Mouse (Mus musculus): ENCODE measurements around the gene Cenps.

The Cenps gene

DNA sequence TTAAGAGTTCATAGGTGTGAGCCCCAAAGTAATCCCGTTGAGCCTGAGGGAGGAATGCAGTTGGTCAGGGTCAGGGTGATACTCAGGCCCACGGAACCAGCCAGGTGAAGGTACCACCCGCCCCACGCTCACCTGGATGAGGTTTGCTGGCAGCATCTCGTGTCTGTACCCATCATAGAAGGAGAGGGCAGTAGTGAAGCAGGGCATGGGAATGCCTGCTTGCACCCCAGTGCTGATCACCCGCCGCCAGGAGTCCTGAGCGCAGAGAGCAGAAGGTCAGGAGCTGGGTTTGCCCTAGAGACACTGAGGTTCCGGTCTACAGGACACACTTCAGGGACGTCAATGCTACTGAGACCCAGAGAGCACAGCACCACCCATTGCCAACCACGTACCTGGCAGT lies 13.3 kb upstream of the Cenps start:
- Histone ChIP-seq H3K4me3 (replicated peaks; ENCODE audit: low read length) (no peak overlapping the region), H3K27me3 (ENCODE audit: insufficient read depth, low read length) (no peaks in the 10 kb centered on the region), H3K9me3 (ENCODE audit: low read length) (peaks cover 6% of the 10 kb centered on the region; the same call in 1 of the 2 replicates), H3K36me3 (ENCODE audit: insufficient read depth, low read length) (peaks cover 69% of the 10 kb centered on the region), H3K4me1 (replicated peaks; ENCODE audit: low read depth, low read length) (peaks cover 55% of the 10 kb centered on the region)
- TF ChIP-seq CTCF (conservative IDR thresholded peaks at IDR 0.05; ENCODE audit: low read length), result no peak
- TF ChIP-seq POU5F1 (IDR thresholded peaks at IDR 0.05; ENCODE audit: borderline replicate concordance, low read length), result no peak
- no peak for TF ChIP-seq NANOG (IDR thresholded peaks at IDR 0.05; ENCODE audit: borderline replicate concordance, low read length)

DNA sequence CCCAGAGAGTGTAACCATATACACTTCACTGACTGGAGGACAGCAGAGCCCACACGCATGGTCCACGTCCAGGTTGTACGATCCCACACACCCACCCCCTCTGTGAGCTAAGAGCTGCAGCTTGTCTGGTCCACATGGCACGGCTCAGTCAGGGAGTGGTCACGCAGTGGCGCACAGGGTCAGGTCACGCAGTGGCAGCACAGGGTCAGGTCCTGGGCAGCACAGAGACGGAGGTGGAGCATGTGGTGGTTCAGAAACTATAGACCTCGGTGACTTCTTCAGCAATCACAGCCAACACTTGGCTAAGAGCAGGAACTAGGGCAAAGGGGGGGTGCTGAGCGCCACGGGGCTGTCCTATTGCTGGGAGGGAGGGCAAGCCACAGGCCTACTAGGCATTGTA lies 12.8 kb upstream of the Cenps start:
- Histone ChIP-seq H3K27me3 (ENCODE audit: insufficient read depth, low read length) (no peaks in the 10 kb centered on the region), H3K9me3 (ENCODE audit: low read length) (peaks cover 6% of the 10 kb centered on the region; the same call in 1 of the 2 replicates), H3K4me1 (replicated peaks; ENCODE audit: low read depth, low read length) (peaks cover 51% of the 10 kb centered on the region), H3K4me3 (replicated peaks; ENCODE audit: low read length) (no peak overlapping the region), H3K36me3 (ENCODE audit: insufficient read depth, low read length) (peaks cover 64% of the 10 kb centered on the region)
- TF ChIP-seq POU5F1 (IDR thresholded peaks at IDR 0.05; ENCODE audit: borderline replicate concordance, low read length), result no peak
- no peak for TF ChIP-seq CTCF (conservative IDR thresholded peaks at IDR 0.05; ENCODE audit: low read length)
- no peak for TF ChIP-seq NANOG (IDR thresholded peaks at IDR 0.05; ENCODE audit: borderline replicate concordance, low read length)

DNA sequence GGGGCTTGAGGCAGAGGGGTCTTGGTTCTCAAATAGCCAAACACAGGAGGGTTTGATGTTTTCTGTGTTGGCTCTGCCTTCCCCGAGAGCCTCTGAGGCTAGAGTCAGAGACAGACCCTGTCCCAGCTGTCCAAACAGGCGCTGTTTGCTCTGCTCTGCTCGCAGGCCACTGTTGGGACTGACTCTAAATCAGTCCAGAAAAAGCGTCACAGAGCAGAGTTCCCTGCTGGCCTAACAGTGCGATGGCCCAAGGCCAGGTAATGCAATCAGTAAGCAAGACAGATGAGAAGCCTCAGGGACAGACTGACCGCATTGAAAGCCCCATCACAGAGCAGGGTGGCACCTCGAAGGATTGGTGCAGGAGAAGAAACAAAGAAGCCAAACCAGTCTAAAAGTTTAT lies 12.2 kb upstream of the Cenps start:
- Histone ChIP-seq H3K9me3 (ENCODE audit: low read length) (peaks cover 6% of the 10 kb centered on the region; the same call in 1 of the 2 replicates), H3K36me3 (ENCODE audit: insufficient read depth, low read length) (peaks cover 58% of the 10 kb centered on the region), H3K4me1 (replicated peaks; ENCODE audit: low read depth, low read length) (peaks cover 51% of the 10 kb centered on the region), H3K27me3 (ENCODE audit: insufficient read depth, low read length) (no peaks in the 10 kb centered on the region; the same call in 1 of the 2 replicates), H3K4me3 (replicated peaks; ENCODE audit: low read length) (no peak overlapping the region)
- TF ChIP-seq POU5F1 (IDR thresholded peaks at IDR 0.05; ENCODE audit: borderline replicate concordance, low read length) (no peak), CTCF (conservative IDR thresholded peaks at IDR 0.05; ENCODE audit: low read length) (no peak), NANOG (IDR thresholded peaks at IDR 0.05; ENCODE audit: borderline replicate concordance, low read length) (no peak)

DNA sequence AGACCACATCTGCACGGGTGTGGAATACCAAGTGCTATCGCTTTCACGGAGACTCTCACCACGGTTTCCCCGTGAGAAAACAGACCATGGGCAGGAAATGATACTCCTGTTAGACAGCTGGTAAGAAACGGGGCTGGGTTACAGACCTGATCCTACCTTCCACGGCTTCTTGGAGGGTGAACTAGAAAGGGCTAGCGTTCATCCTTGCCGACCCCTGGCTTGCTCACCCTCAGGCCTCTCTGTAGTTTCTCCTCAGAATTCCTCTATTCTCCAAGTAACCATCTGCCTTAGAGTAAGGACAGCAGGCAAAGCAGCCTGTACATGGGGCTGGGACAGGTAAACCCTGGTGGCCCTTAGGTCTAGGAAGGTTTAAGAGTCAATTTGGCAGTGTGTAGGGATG lies 11.8 kb upstream of the Cenps start:
- Histone ChIP-seq H3K4me3 (replicated peaks; ENCODE audit: low read length) (no peak overlapping the region), H3K9me3 (ENCODE audit: low read length) (peaks cover 6% of the 10 kb centered on the region; the same call in 1 of the 2 replicates), H3K4me1 (replicated peaks; ENCODE audit: low read depth, low read length) (peaks cover 48% of the 10 kb centered on the region), H3K36me3 (ENCODE audit: insufficient read depth, low read length) (peaks cover 53% of the 10 kb centered on the region), H3K27me3 (ENCODE audit: insufficient read depth, low read length) (no peaks in the 10 kb centered on the region; the same call in 1 of the 2 replicates)
- TF ChIP-seq CTCF (conservative IDR thresholded peaks at IDR 0.05; ENCODE audit: low read length), result no peak
- no peak for TF ChIP-seq POU5F1 (IDR thresholded peaks at IDR 0.05; ENCODE audit: borderline replicate concordance, low read length)
- no peak for TF ChIP-seq NANOG (IDR thresholded peaks at IDR 0.05; ENCODE audit: borderline replicate concordance, low read length)

- H3K4me3 ChIP-seq (replicated peaks; ENCODE audit: low read length), result no peak overlapping the region
- H3K27me3 ChIP-seq (ENCODE audit: insufficient read depth, low read length), result peaks cover 3% of the 10 kb centered on the region
- TF ChIP-seq CTCF (conservative IDR thresholded peaks at IDR 0.05; ENCODE audit: low read length), result no peak
- no peak for TF ChIP-seq NANOG (IDR thresholded peaks at IDR 0.05; ENCODE audit: borderline replicate concordance, low read length)
- no peak for TF ChIP-seq POU5F1 (IDR thresholded peaks at IDR 0.05; ENCODE audit: borderline replicate concordance, low read length)
These were observed 10.7 kb upstream of the Cenps start for GRCm38 (mm10) chr4:149148084-149148483.

DNA sequence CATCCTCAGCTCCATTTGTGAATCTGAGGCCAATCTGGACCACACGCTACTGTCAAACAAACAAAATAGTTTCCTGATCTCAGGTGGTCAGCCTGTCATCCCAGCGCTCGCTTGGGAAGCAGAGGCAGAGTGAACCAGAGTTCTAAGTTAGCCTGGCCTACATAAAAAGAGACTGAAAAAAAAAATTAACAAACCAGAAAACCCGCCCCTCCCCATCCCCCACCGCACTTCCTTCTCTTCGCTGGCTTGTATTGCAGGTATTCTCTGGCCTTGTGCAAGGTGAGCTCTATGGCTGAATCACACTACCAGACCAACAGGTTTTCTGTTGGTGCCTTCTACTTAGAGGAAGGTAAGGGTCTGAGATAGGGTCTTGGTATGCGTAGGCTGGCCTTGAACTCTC lies 10.1 kb upstream of the Cenps start:
- H3K36me3 ChIP-seq (ENCODE audit: insufficient read depth, low read length), result peaks cover 37% of the 10 kb centered on the region
- H3K27me3 ChIP-seq (ENCODE audit: insufficient read depth, low read length), result peaks cover 3% of the 10 kb centered on the region
- peak overlapping the region; percentile 46; the same call in 1 of the 2 replicates for H3K4me3 ChIP-seq (replicated peaks; ENCODE audit: low read length)
- peaks cover 6% of the 10 kb centered on the region; the same call in 1 of the 2 replicates for H3K9me3 ChIP-seq (ENCODE audit: low read length)
- H3K4me1 ChIP-seq (replicated peaks; ENCODE audit: low read depth, low read length), result peaks cover 32% of the 10 kb centered on the region
- TF ChIP-seq CTCF (conservative IDR thresholded peaks at IDR 0.05; ENCODE audit: low read length) (no peak), NANOG (IDR thresholded peaks at IDR 0.05; ENCODE audit: borderline replicate concordance, low read length) (no peak), POU5F1 (IDR thresholded peaks at IDR 0.05; ENCODE audit: borderline replicate concordance, low read length) (no peak)

More at GRCm38 (mm10) chr4:149148084-149148483, 10.7 kb upstream of the Cenps start:
- Histone ChIP-seq H3K9me3 (ENCODE audit: low read length) (peaks cover 6% of the 10 kb centered on the region; the same call in 1 of the 2 replicates), H3K4me1 (replicated peaks; ENCODE audit: low read depth, low read length) (peaks cover 37% of the 10 kb centered on the region), H3K36me3 (ENCODE audit: insufficient read depth, low read length) (peaks cover 42% of the 10 kb centered on the region)

- Histone ChIP-seq H3K9me3 (ENCODE audit: low read length) (no peaks in the 10 kb centered on the region), H3K4me1 (replicated peaks; ENCODE audit: low read depth, low read length) (peaks cover 24% of the 10 kb centered on the region), H3K4me3 (replicated peaks; ENCODE audit: low read length) (no peak overlapping the region), H3K27me3 (ENCODE audit: insufficient read depth, low read length) (peaks cover 3% of the 10 kb centered on the region), H3K36me3 (ENCODE audit: insufficient read depth, low read length) (peaks cover 13% of the 10 kb centered on the region)
- TF ChIP-seq NANOG (IDR thresholded peaks at IDR 0.05; ENCODE audit: borderline replicate concordance, low read length), result no peak
- TF ChIP-seq POU5F1 (IDR thresholded peaks at IDR 0.05; ENCODE audit: borderline replicate concordance, low read length), result no peak
- TF ChIP-seq CTCF (conservative IDR thresholded peaks at IDR 0.05; ENCODE audit: low read length), result no peak
These were observed 7.7 kb upstream of the Cenps start for GRCm38 (mm10) chr4:149145151-149145550.

GRCm38 (mm10) chr4:149144459-149144858 lies 7.0 kb upstream of the Cenps start:
- H3K36me3 ChIP-seq (ENCODE audit: insufficient read depth, low read length), result peaks cover 6% of the 10 kb centered on the region
- TF ChIP-seq CTCF (conservative IDR thresholded peaks at IDR 0.05; ENCODE audit: low read length), result peak; percentile 93
- TF ChIP-seq POU5F1 (IDR thresholded peaks at IDR 0.05; ENCODE audit: borderline replicate concordance, low read length), result no peak
- H3K4me3 ChIP-seq (replicated peaks; ENCODE audit: low read length), result no peak overlapping the region
- no peaks in the 10 kb centered on the region for H3K9me3 ChIP-seq (ENCODE audit: low read length)
- peaks cover 3% of the 10 kb centered on the region for H3K27me3 ChIP-seq (ENCODE audit: insufficient read depth, low read length)
- peaks cover 23% of the 10 kb centered on the region for H3K4me1 ChIP-seq (replicated peaks; ENCODE audit: low read depth, low read length)

DNA sequence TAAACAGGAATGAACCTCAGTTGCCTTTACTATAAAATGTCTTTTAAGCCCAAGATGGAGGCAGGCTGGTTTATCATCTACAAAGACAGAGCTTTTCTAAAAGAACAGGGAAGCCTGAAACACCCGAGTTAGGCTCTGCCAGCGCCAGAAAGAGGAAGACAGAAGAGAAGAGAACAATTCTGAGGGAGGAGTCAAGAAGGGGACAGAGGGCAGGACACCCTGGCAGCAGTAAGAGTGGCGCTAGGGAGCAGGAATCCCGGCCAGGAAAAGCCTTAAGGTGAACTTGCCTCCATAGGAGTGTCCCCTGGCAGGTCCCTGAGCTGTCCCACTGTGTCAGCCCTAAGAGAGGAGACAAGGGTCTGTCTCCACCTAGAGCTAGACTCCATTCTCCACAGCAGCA lies 6.2 kb upstream of the Cenps start:
- Histone ChIP-seq H3K36me3 (ENCODE audit: insufficient read depth, low read length) (no peaks in the 10 kb centered on the region), H3K4me1 (replicated peaks; ENCODE audit: low read depth, low read length) (peaks cover 23% of the 10 kb centered on the region), H3K9me3 (ENCODE audit: low read length) (no peaks in the 10 kb centered on the region), H3K4me3 (replicated peaks; ENCODE audit: low read length) (no peak overlapping the region), H3K27me3 (ENCODE audit: insufficient read depth, low read length) (peaks cover 3% of the 10 kb centered on the region)
- TF ChIP-seq NANOG (IDR thresholded peaks at IDR 0.05; ENCODE audit: borderline replicate concordance, low read length) (no peak), POU5F1 (IDR thresholded peaks at IDR 0.05; ENCODE audit: borderline replicate concordance, low read length) (no peak), CTCF (conservative IDR thresholded peaks at IDR 0.05; ENCODE audit: low read length) (no peak)

Measured in E14TG2a.4 (cell line).